Mouse (Mus musculus) lung, embryonic 16.5 days (tissue): ENCODE results near the gene U2af2. TPM values are rescaled to one million over a fixed set of nuclear protein-coding genes. Genes with fewer than 3 reads are reported as not detected.

Source experiments
- ATAC-seq: fragments of 200-750 bp; cut with Nextera tagmentation; 2 replicates; pipeline ENCODE4 v1.8.0; 2017; ENCODE audit warnings: low read depth, mild to moderate bottlenecking, moderate library complexity
- H3K27ac ChIP-seq: fragments of 300-500 bp; sonication (generic); 2 replicates; pipeline ENCODE4 v1.5.1; 2014; ENCODE audit warnings: mild to moderate bottlenecking, control low read depth, low read length
- H3K27me3 ChIP-seq: fragments of 300-500 bp; sonication (generic); 2 replicates; pipeline ENCODE4 v1.6.1; 2014; ENCODE audit warnings: low read depth, low read length, mixed read lengths; ENCODE audit not compliant: control insufficient read depth, insufficient read depth
- H3K36me3 ChIP-seq: fragments of 300-500 bp; sonication (generic); 2 replicates; pipeline ENCODE4 v1.6.1; 2014; ENCODE audit warnings: low read length; ENCODE audit not compliant: control insufficient read depth, insufficient read depth
- H3K4me1 ChIP-seq: fragments of 300-500 bp; sonication (generic); replicated peaks from 2 replicates; pipeline ENCODE4 v1.6.1; 2014; ENCODE audit warnings: low read length, mixed read lengths; ENCODE audit not compliant: control insufficient read depth, insufficient read depth
- H3K4me2 ChIP-seq: fragments of 300-500 bp; sonication (generic); 2 replicates; pipeline ENCODE4 v1.6.1; 2014; ENCODE audit warnings: low read depth, low read length, control low read depth
- H3K4me3 ChIP-seq: fragments of 300-500 bp; sonication (generic); 2 replicates; pipeline ENCODE4 v1.5.1; 2014; ENCODE audit warnings: mild to moderate bottlenecking, low read length, control low read depth
- H3K9ac ChIP-seq: fragments of 300-500 bp; sonication (generic); 2 replicates; pipeline ENCODE4 v1.6.1; 2014; ENCODE audit warnings: low read length, control low read depth
- H3K9me3 ChIP-seq: fragments of 300-500 bp; sonication (generic); 2 replicates; pipeline ENCODE4 v1.6.1; 2016; ENCODE audit warnings: low read length; ENCODE audit not compliant: control insufficient read depth
- WGBS: fragments of 180-500 bp; shearing (Covaris S2); extraction: QIAGEN DNeasy Blood & Tissue Kit; methylation state at CpG from one replicate; pipeline ENCODE4 v1.1.7; 2014; 5-methylcytosine and 5-hydroxymethylcytosine counted together
- polyA plus RNA-seq: library from polyadenylated mRNA; unstranded; fragments of >200 nt; fragmentation: Nextera tagmentation; extraction: Ambion mirVana; gene quantifications from 2 replicates; pipeline ENCODE4 v1.2.1, GENCODE M21; 2015

Gene U2af2
- polyA plus RNA-seq, 1 experiment from 2014 or later, result 109 TPM

DNA sequence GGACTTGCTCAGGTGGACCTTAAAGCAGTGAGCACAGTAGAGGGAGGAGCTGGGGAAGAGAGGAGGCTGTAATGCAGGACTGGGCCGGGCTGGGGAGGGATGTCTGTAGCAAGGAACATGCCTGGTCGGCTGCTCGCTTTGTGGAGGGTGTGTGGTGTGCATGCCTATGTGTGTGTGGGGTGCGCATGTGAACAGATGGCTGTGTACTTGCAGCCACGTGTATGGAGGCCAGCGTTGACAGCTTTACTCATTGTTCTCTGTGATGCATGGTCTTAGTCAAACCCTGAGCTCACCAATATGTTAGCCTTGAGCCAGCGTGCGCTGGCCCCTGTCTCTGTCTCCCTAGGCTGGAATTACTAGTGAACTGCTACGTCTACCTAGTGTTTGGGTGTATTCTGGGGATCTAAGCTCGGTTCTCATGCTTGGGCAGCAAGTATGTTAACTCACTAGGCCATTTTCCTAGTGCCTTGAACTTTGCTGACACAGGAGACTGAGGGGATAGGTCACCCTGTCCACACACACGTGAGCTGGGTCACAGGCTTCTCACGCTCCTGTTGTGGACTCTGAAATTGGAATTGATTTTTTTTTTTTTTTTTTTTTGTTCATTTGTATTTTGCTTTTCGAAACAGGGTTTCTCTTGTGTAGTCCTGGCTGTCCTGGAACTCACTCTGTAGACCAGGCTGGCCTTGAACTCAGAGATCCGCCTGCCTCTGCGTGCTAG is 29.2 kb downstream of the U2af2 start:
- Histone ChIP-seq H3K4me2 (no peak overlapping the region), H3K9me3 (no peaks in the 10 kb centered on the region), H3K4me3 (no peak overlapping the region), H3K27me3 (no peaks in the 10 kb centered on the region), H3K27ac (no peak overlapping the region), H3K36me3 (peaks cover 44% of the 10 kb centered on the region), H3K9ac (no peak overlapping the region), H3K4me1 (no peaks in the 10 kb centered on the region)
- ATAC-seq, result no peak
- WGBS, result 91% methylated on average over 15 of the region's 15 CpGs

- H3K4me1 ChIP-seq, result no peaks in the 10 kb centered on the region
- ATAC-seq, result no peak
- no peak overlapping the region for H3K4me2 ChIP-seq
- H3K4me3 ChIP-seq, result no peak overlapping the region
- H3K9me3 ChIP-seq, result no peaks in the 10 kb centered on the region
- H3K27me3 ChIP-seq, result no peaks in the 10 kb centered on the region
- H3K36me3 ChIP-seq, result peaks cover 48% of the 10 kb centered on the region
- no peak overlapping the region for H3K9ac ChIP-seq
- WGBS, result 69% methylated on average over 6 of the region's 6 CpGs
- no peak overlapping the region for H3K27ac ChIP-seq
Measured at GRCm38 (mm10) chr7:5092381-5092780, 30.4 kb downstream of the U2af2 start.

- Histone ChIP-seq H3K9ac (no peak overlapping the region), H3K4me2 (no peak overlapping the region), H3K36me3 (peaks cover 53% of the 10 kb centered on the region), H3K4me3 (no peak overlapping the region), H3K27ac (no peak overlapping the region), H3K4me1 (no peaks in the 10 kb centered on the region), H3K27me3 (no peaks in the 10 kb centered on the region), H3K9me3 (no peaks in the 10 kb centered on the region)
- ATAC-seq, result no peak
- 80% methylated on average over 21 of the region's 21 CpGs for WGBS
Measured at GRCm38 (mm10) chr7:5092831-5093510, 31.0 kb downstream of the U2af2 start.

DNA sequence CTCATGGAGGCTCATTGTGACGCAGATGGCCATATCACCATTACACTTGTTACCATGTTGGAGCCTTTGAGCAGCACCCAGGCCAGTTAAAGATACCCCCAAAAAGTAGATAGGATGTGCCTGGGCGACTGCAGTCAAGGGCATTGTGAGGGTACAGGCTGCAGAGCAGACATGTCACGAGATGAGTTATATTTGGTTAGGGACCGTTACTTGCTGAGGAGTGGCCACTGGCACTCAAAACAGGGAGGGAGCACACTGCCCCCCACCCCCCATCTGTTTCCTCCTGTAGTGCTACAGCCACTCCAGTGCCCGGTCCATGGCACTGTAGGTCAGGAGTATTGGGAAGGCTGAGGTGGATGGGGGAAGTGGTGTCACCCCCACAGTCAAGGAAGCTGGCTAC is 36.8 kb downstream of the U2af2 start:
- Histone ChIP-seq H3K27me3 (no peaks in the 10 kb centered on the region), H3K4me1 (no peaks in the 10 kb centered on the region), H3K4me3 (no peak overlapping the region), H3K36me3 (peaks cover 35% of the 10 kb centered on the region), H3K9me3 (no peaks in the 10 kb centered on the region), H3K9ac (no peak overlapping the region), H3K27ac (no peak overlapping the region), H3K4me2 (no peak overlapping the region)
- WGBS, result 93% methylated on average over 5 of the region's 5 CpGs
- no peak for ATAC-seq

- Histone ChIP-seq H3K9me3 (no peaks in the 10 kb centered on the region), H3K27ac (no peak overlapping the region), H3K4me2 (no peak overlapping the region), H3K4me1 (no peaks in the 10 kb centered on the region), H3K27me3 (no peaks in the 10 kb centered on the region), H3K9ac (no peak overlapping the region), H3K36me3 (peaks cover 31% of the 10 kb centered on the region), H3K4me3 (no peak overlapping the region)
- no peak for ATAC-seq
- whole genome bisulfite sequencing, result 74% methylated on average over 3 of the region's 3 CpGs
Measured at GRCm38 (mm10) chr7:5099796-5100195, 37.9 kb downstream of the U2af2 start.

- no peaks in the 10 kb centered on the region for H3K4me1 ChIP-seq
- ATAC-seq, result peak; percentile 48
- no peaks in the 10 kb centered on the region for H3K27me3 ChIP-seq
- H3K9me3 ChIP-seq, result no peaks in the 10 kb centered on the region
- no peak overlapping the region for H3K9ac ChIP-seq
- H3K4me3 ChIP-seq, result no peak overlapping the region
- H3K27ac ChIP-seq, result no peak overlapping the region
- 83% methylated on average over 10 of the region's 10 CpGs for WGBS
- no peak overlapping the region for H3K4me2 ChIP-seq
- H3K36me3 ChIP-seq, result peaks cover 18% of the 10 kb centered on the region
Measured at GRCm38 (mm10) chr7:5101066-5101663, 39.2 kb downstream of the U2af2 start.

DNA sequence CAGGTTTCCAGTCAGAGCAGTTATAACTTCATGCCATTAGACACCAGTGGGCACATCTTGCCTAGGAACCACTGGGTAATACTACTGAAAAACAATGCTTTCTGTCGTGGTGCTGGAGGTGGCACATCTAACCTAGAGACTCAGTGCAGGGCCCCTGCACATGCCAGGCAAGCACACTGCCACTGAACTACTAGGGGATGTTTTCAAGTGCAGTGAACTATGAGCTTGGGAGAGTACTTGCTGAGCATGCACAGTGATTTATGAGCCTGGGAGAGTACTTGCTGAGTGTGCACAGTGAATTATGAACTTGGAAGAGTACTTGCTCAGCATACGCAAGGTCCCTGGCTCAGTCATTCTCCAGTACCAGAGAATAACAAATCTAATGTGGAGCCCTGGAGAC is 40.6 kb downstream of the U2af2 start:
- no peak overlapping the region for H3K4me3 ChIP-seq
- H3K36me3 ChIP-seq, result peaks cover 13% of the 10 kb centered on the region
- no peak overlapping the region for H3K4me2 ChIP-seq
- H3K9me3 ChIP-seq, result no peaks in the 10 kb centered on the region
- H3K4me1 ChIP-seq, result no peaks in the 10 kb centered on the region
- H3K27ac ChIP-seq, result no peak overlapping the region
- no peak overlapping the region for H3K9ac ChIP-seq
- H3K27me3 ChIP-seq, result no peaks in the 10 kb centered on the region
- no peak for ATAC-seq
- WGBS, result 82% methylated on average over 2 of the region's 2 CpGs

- WGBS, result 67% methylated on average over 4 of the region's 4 CpGs
- H3K27ac ChIP-seq, result no peak overlapping the region
- H3K9ac ChIP-seq, result no peak overlapping the region
- no peak overlapping the region for H3K4me2 ChIP-seq
- H3K9me3 ChIP-seq, result no peaks in the 10 kb centered on the region
- no peaks in the 10 kb centered on the region for H3K27me3 ChIP-seq
- no peaks in the 10 kb centered on the region for H3K4me1 ChIP-seq
- ATAC-seq, result no peak
- H3K4me3 ChIP-seq, result no peak overlapping the region
- no peaks in the 10 kb centered on the region for H3K36me3 ChIP-seq
Measured at GRCm38 (mm10) chr7:5108272-5108671, 46.3 kb downstream of the U2af2 start.

DNA sequence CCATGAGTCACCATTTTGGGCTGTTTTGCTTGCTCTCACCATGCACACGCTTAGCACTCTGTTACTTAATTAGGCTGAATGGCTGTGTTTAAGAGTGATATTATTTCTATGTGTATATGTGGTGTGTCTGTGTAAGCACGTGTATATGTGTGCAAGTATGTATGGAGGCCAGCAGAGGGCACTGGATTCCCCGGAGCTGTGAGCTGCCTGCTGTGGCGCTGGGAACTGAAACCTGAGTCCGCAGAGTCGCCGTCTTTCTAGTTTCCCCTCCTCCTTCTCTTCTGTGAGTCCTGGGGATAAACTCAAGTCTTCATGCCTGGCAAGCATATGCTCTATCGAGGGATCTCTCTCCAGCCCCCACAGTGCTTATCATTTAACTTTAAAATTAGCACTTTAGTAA is 47.4 kb downstream of the U2af2 start:
- Histone ChIP-seq H3K27me3 (no peaks in the 10 kb centered on the region), H3K27ac (no peak overlapping the region), H3K4me1 (no peaks in the 10 kb centered on the region), H3K4me3 (no peak overlapping the region), H3K36me3 (no peaks in the 10 kb centered on the region), H3K9ac (no peak overlapping the region), H3K9me3 (no peaks in the 10 kb centered on the region), H3K4me2 (no peak overlapping the region)
- 81% methylated on average over 8 of the region's 8 CpGs for WGBS
- ATAC-seq, result no peak
